Mouse (Mus musculus) small intestine, adult 2 months (tissue): Measurements from ENCODE around the gene Adk.

Experiments
- CTCF ChIP-seq: fragments of 200-500 bp; IDR thresholded peaks from 2 replicates; pipeline ENCODE4 v1.5.1; 2012; ENCODE audit warnings: low read depth, mild to moderate bottlenecking, control low read depth, inconsistent platforms, low read length, moderate library complexity, mixed read lengths; ENCODE audit not compliant: insufficient replicate concordance, insufficient read length; ENCODE audit errors: extremely low read depth
- POLR2A ChIP-seq: fragments of 200-500 bp; IDR thresholded peaks from 2 replicates; pipeline ENCODE4 v1.6.1; 2012; ENCODE audit warnings: low read depth, mild to moderate bottlenecking, control low read depth, inconsistent platforms, low read length, moderate library complexity

GRCm38 (mm10) chr14:21251386-21251785 lies 199.0 kb downstream of the Adk start:
- no peak for TF ChIP-seq CTCF
- TF ChIP-seq POLR2A, result no peak
